Mouse (Mus musculus) liver, embryonic 16.5 days (tissue): ENCODE measurements around the gene Htatsf1. TPM values are rescaled to one million over a fixed set of nuclear protein-coding genes. Genes with fewer than 3 reads are reported as not detected.

Experiments used
- ATAC-seq: fragments of 200-750 bp; cut with Nextera tagmentation; 2 replicates; pipeline ENCODE4 v1.8.0; 2017; ENCODE audit warnings: low read depth, mild to moderate bottlenecking, moderate number of reproducible peaks, moderate library complexity
- H3K27ac ChIP-seq: fragments of 300-500 bp; sonication (generic); 2 replicates; pipeline ENCODE4 v1.5.1; 2014; ENCODE audit warnings: mild to moderate bottlenecking, low read length
- H3K27me3 ChIP-seq: fragments of 300-500 bp; sonication (generic); 2 replicates; pipeline ENCODE4 v1.6.1; 2014; ENCODE audit warnings: low read depth, low read length, mixed read lengths; ENCODE audit not compliant: control insufficient read depth, insufficient read depth
- H3K36me3 ChIP-seq: fragments of 300-500 bp; sonication (generic); 2 replicates; pipeline ENCODE4 v1.6.1; 2014; ENCODE audit warnings: mild to moderate bottlenecking; ENCODE audit not compliant: control insufficient read depth, insufficient read depth
- H3K4me1 ChIP-seq: fragments of 300-500 bp; sonication (generic); 2 replicates; pipeline ENCODE4 v1.6.1; 2014; ENCODE audit warnings: low read depth, low read length, mixed read lengths; ENCODE audit not compliant: control insufficient read depth
- H3K4me2 ChIP-seq: fragments of 300-500 bp; sonication (generic); 2 replicates; pipeline ENCODE4 v1.6.1; 2014; ENCODE audit warnings: low read depth, low read length, mixed read lengths
- H3K4me3 ChIP-seq: fragments of 300-500 bp; sonication (generic); 2 replicates; pipeline ENCODE4 v1.5.1; 2014; ENCODE audit warnings: low read depth, mild to moderate bottlenecking, low read length
- H3K9ac ChIP-seq: fragments of 300-500 bp; sonication (generic); 2 replicates; pipeline ENCODE4 v1.6.1; 2014; ENCODE audit warnings: low read depth, low read length
- H3K9me3 ChIP-seq: fragments of 300-500 bp; sonication (generic); replicated peaks from 2 replicates; pipeline ENCODE4 v1.6.1; 2016; ENCODE audit warnings: low read length; ENCODE audit not compliant: control insufficient read depth
- WGBS: fragments of 180-500 bp; shearing (Covaris S2); extraction: QIAGEN DNeasy Blood & Tissue Kit; methylation state at CpG from one replicate; pipeline ENCODE4 v1.1.7; 2014; ENCODE audit not compliant: insufficient replicate concordance; 5-methylcytosine and 5-hydroxymethylcytosine counted together
- polyA plus RNA-seq: library from polyadenylated mRNA; unstranded; fragments of >200 nt; fragmentation: Nextera tagmentation; extraction: Ambion mirVana; gene quantifications from 2 replicates; pipeline ENCODE4 v1.2.1, GENCODE M21; 2015

Gene Htatsf1
- polyA plus RNA-seq, 1 experiment from 2014 or later, result 19.4 TPM

GRCm38 (mm10) chrX:57106956-57107355 lies 53.6 kb downstream of the Htatsf1 start:
- Histone ChIP-seq H3K27ac (no peak overlapping the region), H3K9me3 (no peaks in the 10 kb centered on the region), H3K27me3 (no peaks in the 10 kb centered on the region), H3K9ac (no peak overlapping the region), H3K36me3 (no peaks in the 10 kb centered on the region), H3K4me2 (no peak overlapping the region), H3K4me3 (no peak overlapping the region), H3K4me1 (no peaks in the 10 kb centered on the region)
- no peak for ATAC-seq
- 53% methylated on average over 3 of the region's 3 CpGs for WGBS

Other genes starting within 250 kb of the Htatsf1 start
- gene Map7d3, start 231.3 kb upstream of the Htatsf1 start, polyA plus RNA-seq, result 0.35 TPM in 2 replicates
- gene Adgrg4, start 183.4 kb upstream of the Htatsf1 start, polyA plus RNA-seq, result not detected in 2 replicates
- gene Brs3, start 10.5 kb upstream of the Htatsf1 start, polyA plus RNA-seq, result not detected in 2 replicates
- not detected in 2 replicates for gene Vgll1, start 34.5 kb downstream of the Htatsf1 start, polyA plus RNA-seq
- not detected in 2 replicates for gene Cd40lg, start 158.6 kb downstream of the Htatsf1 start, polyA plus RNA-seq